Mouse (Mus musculus) kidney, postnatal 0 days (tissue): Measurements from ENCODE around the gene Sdr9c7. TPM values are rescaled to one million over a fixed set of nuclear protein-coding genes. Genes with fewer than 3 reads are reported as not detected.

ENCODE experiments used
- ATAC-seq: fragments of 200-750 bp; cut with Nextera tagmentation; replicated peaks from 2 replicates; pipeline ENCODE4 v1.8.0; 2017; ENCODE audit warnings: low read depth, moderate number of reproducible peaks, moderate TSS enrichment, moderate library complexity; ENCODE audit not compliant: low FRiP score
- DNase-seq: peaks from one replicate; pipeline ENCODE4 v3.0.0-alpha.2; 2016; ENCODE audit warnings: low spot score
- H3K27ac ChIP-seq: fragments of 300-500 bp; sonication (generic); 2 replicates; pipeline ENCODE4 v1.5.1; 2014; ENCODE audit warnings: mild to moderate bottlenecking
- H3K27me3 ChIP-seq: fragments of 300-500 bp; sonication (generic); 2 replicates; pipeline ENCODE4 v1.6.1; 2014; ENCODE audit warnings: low read length, mixed read lengths; ENCODE audit not compliant: insufficient read depth
- H3K36me3 ChIP-seq: fragments of 300-500 bp; sonication (generic); 2 replicates; pipeline ENCODE4 v1.6.1; 2014; ENCODE audit warnings: low read length, mixed read lengths; ENCODE audit not compliant: insufficient read depth
- H3K4me1 ChIP-seq: fragments of 300-500 bp; sonication (generic); replicated peaks from 2 replicates; pipeline ENCODE4 v1.6.1; 2014; ENCODE audit warnings: antibody characterized with exemption, low read length, mixed read lengths; ENCODE audit not compliant: insufficient read depth
- H3K4me2 ChIP-seq: fragments of 300-500 bp; sonication (generic); 2 replicates; pipeline ENCODE4 v1.6.1; 2014; ENCODE audit warnings: mild to moderate bottlenecking, low read length, moderate library complexity, mixed read lengths
- H3K4me3 ChIP-seq: fragments of 300-500 bp; sonication (generic); replicated peaks from 2 replicates; pipeline ENCODE4 v1.5.1; 2014; ENCODE audit warnings: low read depth, low read length
- H3K9ac ChIP-seq: fragments of 300-500 bp; sonication (generic); 2 replicates; pipeline ENCODE4 v1.6.1; 2014; ENCODE audit warnings: low read depth, low read length
- H3K9me3 ChIP-seq: fragments of 300-500 bp; sonication (generic); replicated peaks from 2 replicates; pipeline ENCODE4 v1.6.1; 2016; ENCODE audit warnings: low read length, inconsistent platforms, mixed read lengths
- CTCF ChIP-seq: IDR thresholded peaks from 2 replicates; pipeline ENCODE4 v1.5.1; 2016; ENCODE audit warnings: antibody characterized with exemption, low read depth, mild to moderate bottlenecking, moderate library complexity
- whole genome bisulfite sequencing: fragments of 180-500 bp; shearing (Covaris S2); extraction: QIAGEN DNeasy Blood & Tissue Kit; methylation state at CpG from one replicate; pipeline ENCODE4 v1.1.7; 2014; 5-methylcytosine and 5-hydroxymethylcytosine counted together
- polyA plus RNA-seq: library from polyadenylated mRNA; unstranded; fragments of >200 nt; fragmentation: Nextera tagmentation; extraction: Ambion mirVana; gene quantifications from 2 replicates; pipeline ENCODE4 v1.2.1, GENCODE M21; 2015

Gene Sdr9c7
- polyA plus RNA-seq, 1 experiment from 2014 or later, result not detected

- Histone ChIP-seq H3K4me1 (no peaks in the 10 kb centered on the region), H3K9me3 (no peaks in the 10 kb centered on the region), H3K9ac (no peak overlapping the region), H3K4me2 (no peak overlapping the region), H3K36me3 (no peaks in the 10 kb centered on the region), H3K27me3 (no peaks in the 10 kb centered on the region), H3K27ac (no peak overlapping the region), H3K4me3 (no peak overlapping the region)
- 70% methylated on average over 4 of the region's 4 CpGs for WGBS
- DNase-seq (no peak), ATAC-seq (no peak)
- no peak for TF ChIP-seq CTCF
These were observed 56.7 kb downstream of the Sdr9c7 start for GRCm38 (mm10) chr10:127955034-127955433.

- peak; percentile 84 for DNase-seq
- Histone ChIP-seq H3K4me1 (no peaks in the 10 kb centered on the region), H3K4me3 (no peak overlapping the region), H3K4me2 (no peak overlapping the region), H3K27ac (no peak overlapping the region), H3K9ac (no peak overlapping the region), H3K9me3 (no peaks in the 10 kb centered on the region), H3K36me3 (no peaks in the 10 kb centered on the region), H3K27me3 (no peaks in the 10 kb centered on the region)
- ATAC-seq, result no peak
- 51% methylated on average over 16 of the region's 16 CpGs for WGBS
- TF ChIP-seq CTCF, result peak; percentile 79
These were observed 58.0 kb downstream of the Sdr9c7 start for GRCm38 (mm10) chr10:127956168-127956816.

GRCm38 (mm10) chr10:127959161-127959679, 60.9 kb downstream of the Sdr9c7 start:
- Histone ChIP-seq H3K36me3 (no peaks in the 10 kb centered on the region), H3K4me1 (no peaks in the 10 kb centered on the region), H3K9me3 (no peaks in the 10 kb centered on the region), H3K4me2 (no peak overlapping the region), H3K9ac (no peak overlapping the region), H3K27me3 (no peaks in the 10 kb centered on the region), H3K4me3 (no peak overlapping the region), H3K27ac (no peak overlapping the region)
- WGBS, result 90% methylated on average over 7 of the region's 7 CpGs
- TF ChIP-seq CTCF, result no peak
- no peak for DNase-seq
- ATAC-seq, result no peak

Other genes with a start within 250 kb of the Sdr9c7 start
- gene Nemp1, start 231.6 kb upstream of the Sdr9c7 start, polyA plus RNA-seq, result 6.6 and 6.9 TPM in 2 replicates
- 21.5 and 24.3 TPM in 2 replicates for gene Nab2, start 229.9 kb upstream of the Sdr9c7 start, polyA plus RNA-seq
- gene Myo1a, start 193.3 kb upstream of the Sdr9c7 start, polyA plus RNA-seq, result 0.07 and 0.18 TPM in 2 replicates
- gene Tac2, start 174.0 kb upstream of the Sdr9c7 start, polyA plus RNA-seq, result 2.5 and 2.6 TPM in 2 replicates
- gene Zbtb39, start 159.0 kb upstream of the Sdr9c7 start, polyA plus RNA-seq, result 2.8 and 3.0 TPM in 2 replicates
- 8.3 and 8.9 TPM in 2 replicates for gene Gpr182, start 146.8 kb upstream of the Sdr9c7 start, polyA plus RNA-seq
- 0.21 and 0.28 TPM in 2 replicates for gene Rdh1, start 138.8 kb upstream of the Sdr9c7 start, polyA plus RNA-seq
- 0.87 and 0.98 TPM in 2 replicates for gene Rdh16f1, start 138.7 kb upstream of the Sdr9c7 start, polyA plus RNA-seq
- gene Rdh9, start 122.1 kb upstream of the Sdr9c7 start, polyA plus RNA-seq, result not detected in 2 replicates
- 12.7 and 13.1 TPM in 2 replicates for gene Rdh16, start 97.4 kb upstream of the Sdr9c7 start, polyA plus RNA-seq
- 11.4 and 12.6 TPM in 2 replicates for gene Rdh19, start 48.6 kb upstream of the Sdr9c7 start, polyA plus RNA-seq
- 2.1 and 2.3 TPM in 2 replicates for gene Rdh16f2, start 32.0 kb upstream of the Sdr9c7 start, polyA plus RNA-seq
- 0.13 and 0.21 TPM in 2 replicates for gene Rdh7, start 9.7 kb upstream of the Sdr9c7 start, polyA plus RNA-seq
- not detected in 2 replicates for gene Hsd17b6, start 109.1 kb downstream of the Sdr9c7 start, polyA plus RNA-seq
- 43.9 and 53.2 TPM in 2 replicates for gene Prim1, start 116.7 kb downstream of the Sdr9c7 start, polyA plus RNA-seq
- gene Naca, start 137.1 kb downstream of the Sdr9c7 start, polyA plus RNA-seq, result 769 and 820 TPM in 2 replicates
- 467 and 468 TPM in 2 replicates for gene Ptges3, start 160.4 kb downstream of the Sdr9c7 start, polyA plus RNA-seq
- 3,631 and 3,848 TPM in 2 replicates for gene Atp5b, start 184.8 kb downstream of the Sdr9c7 start, polyA plus RNA-seq
- gene Baz2a, start 193.1 kb downstream of the Sdr9c7 start, polyA plus RNA-seq, result 9.8 and 11.3 TPM in 2 replicates